Mouse (Mus musculus) ZHBTc4 (cell line): Measurements from ENCODE around the gene E030018B13Rik.

Source experiments
- DNase-seq: peaks from one replicate; pipeline ENCODE4 v3.0.0-alpha.2; 2011; ENCODE audit warnings: low read depth, low spot score

E030018B13Rik gene

DNA sequence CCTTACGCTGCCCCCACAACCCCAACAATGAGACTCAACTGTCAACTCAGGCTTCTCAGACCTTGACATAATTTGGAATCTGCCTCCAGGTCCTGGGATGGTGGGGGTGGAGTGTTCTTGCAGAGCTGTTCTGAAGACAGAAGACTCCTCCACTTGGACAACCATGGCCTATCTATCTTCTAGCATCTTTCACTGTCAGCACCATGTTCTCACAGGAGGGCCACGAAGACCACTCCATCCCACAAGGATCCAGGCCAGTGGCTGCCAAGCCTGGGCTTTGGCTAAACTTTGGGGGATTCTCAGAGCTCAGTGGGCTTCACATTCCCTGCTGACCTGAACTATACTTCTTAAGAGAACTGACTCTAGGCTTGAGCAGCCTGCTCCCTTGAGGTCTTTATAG, 1.8 kb upstream of the E030018B13Rik start:
- no peak for DNase-seq

DNA sequence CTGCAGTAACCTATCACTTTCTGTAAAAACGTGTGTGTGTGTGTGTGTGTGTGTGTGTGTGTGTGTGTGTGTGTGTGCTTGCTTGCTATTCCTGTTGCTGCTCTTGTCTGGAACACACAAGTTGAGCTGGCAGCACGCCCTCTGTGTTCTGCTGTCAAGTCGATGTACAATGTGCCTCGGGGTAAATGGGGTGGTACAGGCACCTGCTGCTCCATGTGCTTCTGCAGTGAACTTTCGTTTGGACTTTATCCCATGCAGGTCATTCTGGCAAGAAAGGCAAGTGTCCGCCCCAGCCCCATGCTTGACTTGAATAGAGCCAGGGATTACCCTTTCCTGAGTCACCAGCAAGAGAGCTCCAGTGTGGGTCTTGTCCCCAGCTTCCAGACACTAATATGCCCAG, 1.0 kb downstream of the E030018B13Rik start:
- DNase-seq, result no peak

DNA sequence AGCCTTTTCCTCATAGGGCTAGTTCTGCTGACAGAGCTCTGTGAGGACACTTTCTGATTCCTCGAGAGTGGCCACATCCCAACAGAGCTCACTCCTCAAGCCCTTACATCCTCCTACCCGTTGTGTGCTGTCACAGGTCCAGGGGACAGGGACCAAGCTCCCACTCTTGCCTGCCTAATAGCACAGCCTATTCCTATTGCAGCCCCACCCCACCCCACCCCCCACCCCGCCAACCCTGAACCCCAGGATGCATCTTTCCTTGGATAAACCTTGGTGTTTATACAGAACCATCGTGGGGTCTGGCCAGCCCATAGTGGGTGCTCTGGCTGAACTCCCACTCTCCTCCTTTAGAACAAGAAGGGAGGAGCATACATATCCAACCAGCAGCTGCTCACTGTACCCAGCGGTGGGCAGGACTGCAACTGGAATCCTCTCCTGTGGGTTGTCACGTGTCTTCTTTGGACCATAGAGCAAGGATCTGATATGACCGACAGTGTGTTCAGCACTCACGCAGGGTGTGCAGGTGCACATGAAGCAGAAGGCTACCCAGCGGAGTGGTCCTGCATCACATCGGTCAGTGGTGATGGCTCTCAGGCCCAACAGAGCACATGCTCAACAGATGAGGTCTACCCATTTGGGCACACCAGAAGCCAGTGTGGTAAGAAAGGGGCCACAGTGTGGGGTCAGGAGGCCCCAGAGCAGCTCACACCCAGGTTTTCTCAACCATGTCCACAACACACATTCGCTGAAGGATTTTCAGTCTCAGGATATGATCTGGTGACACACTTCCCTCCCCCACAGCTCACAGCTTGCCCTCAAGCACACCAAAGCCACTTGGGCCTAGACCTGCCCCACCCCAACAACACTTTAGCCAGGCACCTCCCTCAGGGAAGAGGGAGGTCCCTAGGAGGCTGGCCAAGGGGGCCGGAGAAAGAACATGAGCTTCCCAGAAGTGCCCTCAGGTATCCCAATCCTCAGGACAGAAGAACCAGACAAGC, 2.4 kb downstream of the E030018B13Rik start:
- peak; percentile 39 for DNase-seq

DNA sequence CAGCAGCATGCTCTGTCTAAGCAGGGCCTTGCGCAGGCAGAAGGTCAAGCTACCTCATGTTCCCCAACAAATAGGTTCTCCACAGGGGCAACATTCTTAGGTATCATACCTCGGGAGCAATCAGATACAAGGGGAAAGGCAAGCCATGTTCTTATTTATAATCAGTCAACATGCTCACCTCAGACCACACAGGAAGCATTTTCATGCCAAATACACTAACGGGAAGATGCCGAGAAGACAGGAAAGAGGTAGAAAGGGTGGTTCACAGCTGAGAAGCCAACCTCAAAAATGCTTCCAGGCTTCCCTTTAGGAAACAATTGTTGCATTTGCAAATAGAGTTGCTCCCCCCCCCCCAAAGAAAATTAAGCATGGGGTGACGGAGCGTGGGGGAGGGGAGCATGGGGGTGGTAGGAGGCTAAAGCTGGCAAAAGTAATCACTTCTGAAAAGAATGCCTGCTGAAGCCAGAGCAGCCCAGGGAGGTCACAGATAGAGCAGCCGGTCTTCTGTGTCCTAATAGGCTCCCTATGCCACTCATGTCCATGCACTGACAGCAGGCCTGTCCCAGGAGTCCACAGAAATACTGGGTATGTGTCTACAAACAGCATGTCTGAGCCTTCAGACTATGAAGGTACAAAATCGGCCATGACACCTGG, 5.4 kb downstream of the E030018B13Rik start:
- DNase-seq, result no peak

DNA sequence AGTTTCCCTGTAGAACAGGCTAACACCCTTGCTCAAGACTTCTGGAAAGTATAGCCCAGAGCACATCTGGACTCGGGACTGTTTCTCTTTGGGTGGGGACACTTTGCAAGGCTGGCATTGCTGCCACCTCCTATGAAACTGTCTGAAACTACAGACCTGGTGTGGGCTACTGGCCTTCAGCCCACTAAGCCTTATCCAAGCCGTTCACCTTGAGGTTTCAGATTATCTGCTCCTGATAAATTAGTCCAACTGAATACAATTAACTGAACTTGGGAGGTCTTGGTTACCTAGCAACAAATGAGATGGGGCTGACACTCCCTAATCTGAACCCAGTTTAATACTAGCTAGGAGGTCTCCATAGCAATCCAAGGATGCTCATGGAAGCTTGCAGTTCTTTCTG, 5.9 kb downstream of the E030018B13Rik start:
- DNase-seq, result no peak

DNA sequence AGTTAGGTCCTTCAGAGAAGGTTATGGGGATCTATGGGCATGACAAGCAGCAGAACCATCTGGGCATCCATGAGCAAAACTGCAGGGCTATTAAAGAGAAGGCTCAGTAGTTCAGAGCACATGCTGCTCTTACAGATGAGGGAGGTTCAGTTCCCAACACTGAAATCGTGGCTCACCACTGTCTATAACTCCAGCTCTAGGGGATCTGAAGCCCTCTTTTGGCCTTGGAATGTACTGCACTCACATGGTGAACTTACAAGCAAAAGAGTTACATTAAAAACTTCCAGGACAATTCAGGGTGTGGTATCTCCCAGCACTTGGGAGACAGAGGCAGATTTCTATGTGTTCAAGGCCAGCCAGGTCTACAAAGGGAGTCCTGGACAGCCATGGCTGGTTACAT, 6.3 kb downstream of the E030018B13Rik start:
- peak; percentile 80 for DNase-seq

DNA sequence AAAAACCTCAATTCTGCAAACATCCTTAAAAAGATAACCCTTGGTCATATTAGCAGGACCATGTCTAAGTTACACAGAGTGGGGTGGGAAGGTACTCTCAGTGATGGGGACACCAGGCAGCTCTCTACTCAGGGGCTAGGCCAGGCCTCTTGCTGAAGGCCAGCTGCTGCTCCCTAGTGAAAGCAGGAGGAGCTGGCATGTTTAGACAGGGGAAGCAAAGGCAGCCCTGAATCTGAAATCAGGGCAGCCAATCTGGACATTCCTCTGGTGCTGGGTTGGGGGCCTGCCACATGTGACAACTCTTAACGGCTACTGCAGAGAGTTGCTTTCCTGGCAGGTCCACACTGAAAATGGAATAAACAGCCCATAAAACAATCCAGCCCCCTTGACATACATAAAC, 7.5 kb downstream of the E030018B13Rik start:
- DNase-seq, result no peak

DNA sequence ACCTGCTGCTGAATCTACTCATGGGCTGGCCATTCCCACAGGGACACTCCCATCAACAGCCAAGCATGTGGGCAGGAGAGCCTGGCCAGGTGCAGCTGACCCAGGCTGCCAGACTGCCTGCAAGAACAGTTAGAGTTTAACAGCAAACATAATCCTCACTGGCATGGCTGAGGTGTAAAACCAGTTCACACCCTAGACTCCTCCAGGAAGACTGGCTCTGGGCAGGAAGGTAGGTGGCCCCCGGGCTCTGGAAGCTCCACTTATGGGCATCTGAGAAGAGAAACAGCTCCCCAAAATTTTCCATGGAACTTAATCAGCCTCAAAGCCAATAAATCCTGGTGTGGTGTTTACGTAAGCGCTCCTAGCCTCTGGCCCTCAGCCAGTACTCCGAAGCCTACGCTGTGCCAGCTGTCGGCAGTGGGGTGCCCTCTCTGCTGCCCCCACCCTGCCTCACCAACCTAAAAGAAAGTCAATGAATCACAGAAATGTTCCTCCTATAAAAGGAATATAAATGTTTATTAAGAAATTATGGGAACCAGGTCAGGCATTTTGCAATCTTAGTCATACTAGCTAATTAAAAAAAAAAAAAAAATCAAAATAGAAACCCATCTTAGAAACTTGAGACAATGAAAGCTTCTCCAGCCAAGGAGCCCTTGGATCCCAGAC, 8.2 kb downstream of the E030018B13Rik start:
- DNase-seq, result no peak

DNA sequence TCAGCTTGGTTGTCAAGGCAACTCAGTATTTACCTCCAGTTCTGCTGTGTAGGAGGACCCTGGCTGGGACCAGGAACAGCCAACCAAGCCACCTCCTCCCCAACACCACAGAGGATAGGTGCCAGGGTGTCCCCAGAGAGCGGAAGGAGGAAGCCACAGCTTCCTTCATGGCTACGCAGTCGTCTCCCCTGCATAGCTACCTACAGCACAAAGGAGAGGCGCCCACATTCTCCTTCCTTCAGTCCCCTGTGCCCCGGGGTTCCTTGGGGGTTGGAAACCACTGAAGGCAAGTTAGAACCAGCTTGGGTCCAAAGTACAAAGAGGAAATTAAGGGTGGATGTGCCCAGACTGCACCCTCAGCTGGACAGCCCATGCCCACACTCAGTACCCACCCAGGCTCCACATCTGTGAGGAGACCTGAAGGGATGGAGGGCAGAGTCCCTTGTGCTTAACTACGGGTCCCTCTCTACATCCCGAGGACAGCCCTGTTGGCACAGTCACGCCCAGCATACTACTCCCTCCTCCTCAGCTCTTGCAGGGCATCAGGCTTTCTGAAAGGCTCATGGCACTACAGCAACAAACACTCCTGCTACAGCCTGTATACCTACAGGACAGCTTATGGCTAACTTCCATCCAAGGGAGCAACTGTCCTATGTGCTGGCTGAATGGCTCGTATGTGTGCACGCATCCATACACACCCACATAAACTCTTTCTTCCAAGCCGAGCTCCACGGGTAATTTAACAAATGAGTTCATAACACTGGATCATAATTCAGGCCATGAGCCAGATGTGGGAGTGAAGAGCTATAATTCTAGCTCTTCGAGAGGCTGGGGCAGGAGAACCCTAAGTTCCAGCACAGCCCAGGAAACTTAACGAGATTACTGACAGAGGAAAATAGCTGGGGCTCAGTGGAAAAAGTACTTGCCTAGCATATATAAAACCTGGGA, 9.0 kb downstream of the E030018B13Rik start:
- DNase-seq, result no peak

DNA sequence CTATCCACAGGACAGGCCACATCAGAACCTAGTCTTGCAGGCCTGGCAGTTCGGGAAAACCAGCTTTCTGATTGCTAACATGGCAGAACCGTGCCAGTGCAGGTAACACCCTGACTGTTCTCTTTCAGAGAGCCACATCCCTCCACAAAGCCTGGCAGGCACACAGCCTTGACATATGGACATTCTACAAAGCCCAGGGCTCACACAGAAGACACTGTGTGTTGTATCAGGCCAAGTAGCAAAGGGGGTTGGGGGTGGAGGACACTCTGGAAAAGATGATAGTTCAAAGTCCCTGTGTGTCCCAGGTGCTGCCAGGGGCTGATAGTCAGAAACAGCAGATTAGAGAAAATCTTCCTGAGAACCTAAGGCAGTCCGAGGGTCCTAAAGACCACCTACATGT, 9.8 kb downstream of the E030018B13Rik start:
- no peak for DNase-seq

DNA sequence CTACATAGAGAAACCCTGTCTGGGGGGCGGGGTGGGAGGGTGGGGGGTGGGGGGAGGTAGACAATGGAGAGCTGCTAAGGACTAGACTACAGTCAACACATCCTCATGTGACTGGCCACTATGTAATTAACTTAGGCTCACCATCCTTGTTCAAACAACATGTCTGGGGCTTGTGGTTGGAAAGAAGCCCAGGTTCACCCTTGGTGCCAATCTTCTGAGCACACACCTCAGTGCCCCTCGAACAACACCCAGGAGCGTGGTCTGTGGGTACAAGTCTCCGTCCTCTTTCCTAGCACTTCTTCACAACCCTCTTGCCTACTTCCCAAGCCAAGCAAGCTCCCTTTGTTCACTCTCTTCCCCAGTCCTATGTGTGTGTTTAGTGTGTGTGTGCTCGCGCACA, 10.5 kb downstream of the E030018B13Rik start:
- DNase-seq, result no peak

DNA sequence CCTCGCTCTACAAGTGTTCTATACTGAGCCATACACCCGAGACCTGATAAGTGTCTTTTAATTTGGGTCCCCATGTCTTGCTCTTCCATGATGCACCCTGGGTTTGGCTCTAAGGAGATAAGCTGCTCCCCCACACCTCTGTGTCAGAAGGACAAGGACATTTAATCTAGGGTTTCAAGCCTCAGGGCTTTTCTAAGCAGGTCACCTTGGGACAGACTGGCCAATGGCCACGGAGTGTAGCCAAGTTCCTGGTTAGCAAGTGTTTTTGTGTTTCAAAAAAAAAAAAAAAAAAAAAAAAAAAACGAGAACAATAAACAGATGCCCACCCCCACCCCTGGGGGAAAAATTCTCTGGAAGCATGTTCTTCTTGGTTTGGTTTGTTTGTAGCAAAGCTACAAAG, 12.4 kb downstream of the E030018B13Rik start:
- DNase-seq, result no peak

DNA sequence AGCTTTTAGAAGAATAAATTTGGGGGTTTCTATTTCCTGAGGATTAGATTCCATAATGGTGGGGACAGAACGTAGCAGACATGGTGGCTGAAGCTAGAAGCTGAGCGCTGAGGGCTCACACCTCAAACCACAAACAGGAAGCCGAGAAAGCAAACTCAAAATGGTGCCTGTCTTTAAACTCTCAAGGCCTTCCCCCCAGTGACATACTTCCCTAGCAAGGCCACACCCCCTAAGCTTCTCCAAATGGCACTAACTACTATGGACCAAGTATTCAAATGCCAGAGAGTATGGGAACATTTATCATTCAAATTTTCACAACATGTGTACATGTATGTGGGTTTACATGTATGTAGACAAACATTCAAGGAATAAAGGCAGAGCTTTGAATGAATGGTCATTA, 13.5 kb downstream of the E030018B13Rik start:
- peak; percentile 52 for DNase-seq

DNA sequence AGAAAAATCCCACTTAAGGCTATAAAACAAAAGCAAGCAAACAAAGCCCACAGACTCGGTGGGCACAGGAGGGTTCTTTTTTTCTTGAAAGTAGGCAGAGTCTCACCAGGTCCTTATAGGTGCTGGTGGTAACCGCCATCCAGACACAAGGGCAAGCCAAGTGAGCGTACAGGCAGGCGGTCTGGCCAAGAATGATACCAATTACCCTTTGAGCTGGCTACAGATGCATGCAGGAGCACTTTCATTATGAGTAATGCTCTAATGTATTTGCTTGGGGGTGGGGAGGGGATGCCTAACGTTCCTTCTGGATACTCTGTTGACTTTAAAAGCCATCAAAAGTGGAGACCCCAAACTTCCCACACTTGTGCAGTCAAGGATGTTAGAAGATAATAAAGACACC, 14.1 kb downstream of the E030018B13Rik start:
- DNase-seq, result no peak

DNA sequence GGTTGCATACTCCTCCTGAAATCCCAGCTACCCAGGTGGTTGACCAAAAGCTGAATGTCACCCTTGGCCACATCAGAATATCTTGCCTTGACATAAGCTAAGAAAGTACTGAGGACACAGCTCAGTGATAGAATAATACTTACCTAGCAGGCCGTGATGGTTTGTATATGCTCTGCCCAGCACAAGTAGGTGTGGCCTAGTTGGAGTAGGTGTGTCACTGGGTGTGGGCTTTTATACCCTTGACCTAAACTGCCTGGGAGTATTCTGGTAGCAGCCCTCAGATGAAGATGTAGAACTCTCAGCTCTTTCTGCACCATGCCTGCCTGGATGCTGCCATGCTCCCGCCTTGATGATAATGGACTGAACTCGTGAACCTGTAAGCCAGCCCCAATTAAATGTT, 15.8 kb downstream of the E030018B13Rik start:
- DNase-seq, result no peak

DNA sequence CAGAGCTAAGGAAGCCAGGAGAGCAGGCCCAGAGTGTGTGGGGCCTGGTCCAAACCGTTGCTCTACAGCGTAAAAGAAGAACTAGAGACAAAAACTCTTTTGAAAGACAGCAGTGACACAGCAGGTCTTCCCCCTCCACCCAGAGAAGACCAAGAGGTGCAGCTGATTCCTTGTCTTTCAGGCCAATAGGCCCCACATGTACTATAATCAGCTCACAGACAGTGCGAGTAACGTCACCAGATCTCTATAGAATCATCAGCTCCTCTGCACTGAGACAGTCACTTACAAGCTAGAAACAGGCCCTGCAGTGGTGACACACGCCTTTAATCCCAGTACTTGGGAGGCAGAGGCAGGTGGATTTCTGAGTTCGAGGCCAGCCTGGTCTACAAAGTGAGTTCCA, 17.2 kb downstream of the E030018B13Rik start:
- DNase-seq, result no peak

DNA sequence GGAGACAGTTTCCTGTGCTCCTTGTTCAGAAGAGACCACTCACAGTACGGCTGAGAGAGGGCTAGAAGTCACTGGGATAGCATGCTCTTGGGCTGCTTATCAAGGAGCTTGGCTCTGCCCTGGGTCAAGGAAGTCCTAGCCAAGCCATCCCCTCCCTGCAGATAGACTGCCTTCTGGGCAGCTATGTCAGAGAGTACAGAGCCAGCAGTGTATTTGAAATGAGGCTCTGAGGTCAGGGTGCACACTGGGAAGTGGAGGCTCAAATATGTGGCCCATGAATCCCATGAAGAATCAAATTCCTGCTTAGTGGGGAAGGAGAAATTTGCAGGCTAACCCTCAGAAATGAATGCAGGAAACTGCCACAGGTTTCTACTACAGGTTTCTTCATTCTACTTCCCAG, 17.9 kb downstream of the E030018B13Rik start:
- no peak for DNase-seq

DNA sequence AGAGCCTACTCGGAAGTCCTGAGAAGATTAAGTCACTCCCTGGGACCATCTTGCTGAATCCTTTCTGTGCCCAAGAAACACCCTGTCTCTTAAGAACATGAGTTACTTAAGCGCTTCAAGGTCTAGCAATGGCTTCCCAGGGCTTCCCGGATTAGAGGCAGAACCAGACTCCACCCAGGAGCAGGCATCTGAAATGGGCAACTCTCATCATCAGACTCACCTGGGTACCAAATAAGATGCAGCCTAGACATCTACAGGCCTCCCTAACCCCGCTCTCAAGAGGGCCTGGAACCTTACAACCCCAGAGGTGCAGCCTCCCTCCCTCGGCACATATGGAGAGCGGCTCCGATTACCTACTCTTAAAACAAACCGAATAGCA, 19.1 kb downstream of the E030018B13Rik start:
- DNase-seq, result no peak

DNA sequence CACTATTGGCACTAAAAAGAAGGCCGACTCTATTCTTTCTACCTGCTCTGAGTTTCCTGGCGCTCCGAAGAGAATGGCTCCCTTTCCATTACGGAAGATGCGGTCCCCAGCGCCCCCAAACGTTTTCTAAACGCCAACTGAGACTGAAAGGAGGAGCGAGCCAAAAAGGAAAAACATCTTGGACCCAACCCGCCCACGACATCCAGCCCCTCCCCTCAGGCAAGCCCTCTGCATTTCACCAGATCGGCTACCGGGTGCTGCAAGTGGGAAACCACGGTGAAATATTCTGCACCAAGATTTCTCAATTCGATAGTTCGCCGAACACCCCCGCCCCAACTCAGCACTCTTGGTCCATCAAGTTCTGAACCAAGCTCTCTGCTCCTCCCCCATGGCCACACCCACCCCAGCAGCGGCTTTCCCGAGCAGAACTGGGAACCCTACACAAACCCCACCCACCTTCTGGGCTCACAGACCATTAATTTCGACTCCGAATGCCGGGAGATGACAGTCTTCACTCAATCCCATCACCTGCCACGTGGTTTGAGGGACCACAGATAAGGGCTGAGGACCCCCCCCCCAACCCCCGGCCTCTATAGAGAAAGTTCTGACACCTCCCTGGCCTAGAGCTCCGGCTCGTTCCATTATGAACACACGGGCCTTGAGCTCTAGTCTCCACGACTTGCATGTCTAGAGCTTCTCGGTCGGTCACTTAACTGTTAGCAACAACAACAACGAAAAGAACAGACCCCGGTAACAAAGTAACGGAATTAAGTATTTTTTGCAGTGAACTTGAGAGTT, 19.7 kb downstream of the E030018B13Rik start:
- peak; percentile 88 for DNase-seq

DNA sequence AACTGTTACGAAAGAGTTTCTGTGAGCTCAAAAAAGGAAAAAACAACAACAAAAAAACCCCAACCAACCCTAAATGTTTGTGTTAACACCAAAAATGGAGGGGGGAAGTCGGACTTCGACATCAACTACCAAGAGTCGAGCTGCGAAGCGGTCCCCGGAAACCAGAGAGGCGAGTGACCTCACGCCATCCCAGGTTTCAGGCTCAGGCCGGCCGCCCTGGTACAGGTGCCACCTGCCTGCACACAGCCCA, 20.3 kb downstream of the E030018B13Rik start:
- DNase-seq, result no peak
